Mouse (Mus musculus): Measurements from ENCODE around the gene Gbp9.

DNA sequence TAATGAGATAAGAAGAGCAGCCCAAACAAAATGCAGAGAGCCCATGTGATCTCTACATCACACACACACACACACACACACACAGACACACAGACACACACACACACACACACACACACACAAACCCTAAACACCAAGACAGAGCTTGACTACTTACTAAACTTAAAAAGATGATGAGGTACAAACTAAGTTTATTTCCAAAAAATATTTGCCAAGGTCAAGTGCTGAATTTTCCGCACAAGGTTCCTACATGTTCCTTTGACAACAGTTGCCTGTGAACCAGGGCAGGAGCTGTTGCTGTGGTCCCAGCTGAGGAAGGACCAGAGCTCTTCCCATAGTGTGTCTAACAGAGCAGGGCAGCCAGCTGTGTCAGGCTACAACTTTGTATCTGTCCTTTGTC, 433 bp downstream of the Gbp9 start:
- no peak for TF ChIP-seq POLR2A (IDR thresholded peaks at IDR 0.05; ENCODE audit: borderline replicate concordance, extremely low read depth, low read depth, low read length)
- TF ChIP-seq CTCF (IDR thresholded peaks at IDR 0.05; ENCODE audit: insufficient read depth, low read length), result no peak
